Mouse (Mus musculus) kidney, adult 2 months (tissue): ENCODE results near the gene Smyd3.

Experiments used
- CTCF ChIP-seq: fragments of 200-500 bp; conservative IDR thresholded peaks from 2 replicates; pipeline ENCODE4 v1.5.1; 2011; ENCODE audit warnings: low read depth, mild to moderate bottlenecking, control low read depth, low read length, moderate library complexity, mixed read lengths; ENCODE audit not compliant: insufficient read depth, insufficient read length
- POLR2A ChIP-seq: fragments of 200-500 bp; IDR thresholded peaks from one replicate; pipeline ENCODE4 v1.6.1; 2011; ENCODE audit warnings: low read depth, low read length, control low read depth

- TF ChIP-seq CTCF (no peak), POLR2A (no peak)
Measured at GRCm38 (mm10) chr1:179041905-179042337, 475.9 kb downstream of the Smyd3 start.
